Mouse (Mus musculus): ENCODE measurements at regions not wholly inside any gene's neighbourhood (a gene's known extent, or its start where the extent isn't known, plus 50 kb on each side); places are given as distances from the start of the nearest gene placed in this dataset.
A peak's percentile ranks its signal among the peaks of the same experiment; 100 is the strongest.
"Not testable (repeated sequence)": the region's sequence is repeated elsewhere in the genome, so short reads cannot be mapped to it uniquely, and the experiment has no call there.

DNA sequence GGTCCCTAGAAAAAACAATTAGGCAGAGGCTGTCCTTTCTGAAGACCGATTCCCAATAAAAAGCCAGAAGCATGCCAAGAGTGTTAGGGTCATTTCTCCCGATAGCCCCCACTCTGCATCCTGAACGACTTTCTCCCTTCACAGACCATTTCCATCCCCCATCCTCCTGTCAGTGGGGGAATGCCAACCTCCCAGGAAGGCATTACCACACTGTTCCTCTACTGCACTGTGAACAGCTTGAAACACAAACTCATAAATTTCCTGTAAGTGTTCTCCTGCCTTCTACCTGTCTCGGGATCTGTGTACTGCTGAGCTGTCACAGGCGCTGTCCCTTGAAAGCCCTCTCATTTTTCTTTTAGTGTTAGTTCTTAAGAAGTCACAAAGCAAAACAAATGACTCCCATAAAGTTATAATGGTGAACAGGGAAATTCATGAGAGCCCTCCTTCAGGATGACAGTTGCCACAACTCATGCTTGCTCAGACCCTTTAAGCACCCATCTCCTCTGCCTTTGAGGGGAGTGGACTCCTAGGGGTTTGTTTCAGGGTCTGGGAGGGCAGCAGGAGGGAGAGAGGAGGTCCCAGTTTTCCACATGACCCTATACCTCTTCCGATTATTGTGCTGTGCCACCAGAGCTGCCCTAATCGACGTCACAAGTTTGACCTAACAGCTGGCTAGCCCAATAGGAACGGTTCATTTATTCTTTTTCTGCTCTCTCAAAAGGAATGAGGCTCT is 139.9 kb downstream of the Rchy1 start:
- no peak for DNase-seq

DNA sequence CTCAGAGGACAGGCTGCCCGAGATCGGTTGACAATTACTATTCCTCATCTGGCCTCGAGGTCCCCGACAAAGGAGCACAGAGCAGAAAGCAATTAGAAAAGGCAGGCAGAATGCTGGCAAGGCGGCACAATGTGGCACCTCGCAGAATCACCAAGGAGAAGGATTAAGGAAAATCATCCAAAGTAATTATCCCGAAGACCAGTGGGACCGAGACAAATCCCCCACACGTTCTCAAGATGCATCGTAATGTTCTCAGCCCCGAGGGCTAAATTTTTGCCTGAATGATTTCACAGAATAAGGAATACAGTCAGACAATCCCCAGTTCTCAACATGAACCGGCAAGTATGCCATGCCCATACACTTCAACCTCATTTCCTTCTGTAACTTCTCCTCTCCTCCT is 144.1 kb downstream of the Rchy1 start:
- no peak for DNase-seq

DNA sequence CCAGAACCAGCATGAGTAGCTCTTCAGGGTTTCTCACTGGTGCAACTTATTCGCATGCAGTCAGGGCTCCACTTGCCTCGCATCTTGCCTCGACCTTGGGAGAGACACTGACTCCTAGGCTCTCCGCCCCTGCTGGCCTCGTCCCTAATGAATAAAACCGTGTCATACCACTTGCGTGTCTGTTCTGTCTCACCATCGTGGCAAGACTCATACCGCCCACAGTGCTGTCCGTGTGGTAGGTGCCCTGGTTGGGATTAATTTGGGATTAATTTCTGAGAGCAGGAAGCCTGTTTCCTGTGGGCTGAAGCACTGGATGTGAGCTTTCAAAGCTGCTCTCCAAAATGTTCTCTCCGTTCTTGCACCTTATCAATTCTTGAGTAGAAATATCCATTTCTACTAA is 144.7 kb downstream of the Rchy1 start:
- DNase-seq = no peak

DNA sequence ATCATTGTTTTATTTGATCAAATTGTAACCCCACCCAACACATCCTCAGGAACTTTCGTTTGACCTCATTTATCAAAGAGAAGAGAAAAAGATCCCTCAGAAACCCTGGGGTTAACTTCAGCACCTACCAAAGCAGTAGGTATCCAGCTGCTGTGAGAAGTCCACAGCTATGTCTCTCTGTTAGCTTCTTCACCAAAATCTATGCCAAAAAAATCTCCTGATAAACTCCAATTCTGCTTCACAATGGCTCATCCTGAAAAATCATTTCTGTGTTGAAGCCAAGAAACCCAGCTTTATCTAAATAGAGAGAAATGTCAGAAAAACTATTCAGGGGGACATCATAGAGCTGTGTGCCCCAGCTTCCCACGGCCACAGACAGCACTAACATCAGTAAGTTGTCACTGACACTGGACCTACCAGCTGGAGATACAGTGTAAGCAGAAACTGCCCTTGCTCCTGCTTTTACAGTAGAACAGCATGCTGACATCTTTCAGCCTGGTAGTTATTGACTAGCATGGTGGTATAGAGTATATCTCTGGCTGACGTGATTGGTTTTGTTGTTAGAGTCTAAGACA is 146.4 kb downstream of the Rchy1 start:
- DNase-seq = no peak

DNA sequence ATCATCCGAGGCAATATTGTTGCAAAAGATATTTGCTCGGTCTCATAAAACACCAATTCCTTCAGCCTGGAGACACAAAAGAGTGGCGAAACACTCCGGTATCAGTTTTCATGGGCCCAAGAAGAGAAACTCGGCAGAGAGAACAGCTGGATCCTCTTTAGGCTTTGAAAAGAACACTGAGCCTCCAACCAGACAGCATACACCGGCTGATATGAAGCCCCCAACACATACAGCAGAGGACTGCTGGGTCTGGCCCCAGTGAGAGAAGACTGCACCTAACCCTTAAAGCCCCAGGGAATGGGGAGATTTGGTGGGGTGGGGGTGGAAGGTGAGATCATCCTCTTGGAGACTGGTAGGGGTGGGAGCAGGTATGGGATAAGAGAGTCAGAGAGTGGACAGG is 147.9 kb downstream of the Rchy1 start:
- no peak for DNase-seq

DNA sequence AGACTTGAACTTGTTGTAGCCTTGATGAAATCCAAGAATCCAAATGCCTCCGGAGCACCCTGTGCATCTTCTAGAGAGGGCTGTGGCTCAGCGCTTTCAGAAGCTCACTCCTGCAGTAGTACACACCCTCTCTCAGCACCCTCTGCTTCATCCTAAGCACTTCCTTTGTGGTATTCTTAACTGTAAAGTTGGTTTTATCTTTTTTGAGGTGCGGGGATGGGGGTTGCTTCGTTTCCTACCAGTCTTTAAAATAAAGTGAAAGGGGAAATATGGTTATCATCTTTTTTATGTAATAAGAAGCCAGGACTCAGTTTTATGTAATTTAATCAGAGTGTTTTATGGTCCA is 148.5 kb downstream of the Rchy1 start:
- peak; percentile 17 for DNase-seq

DNA sequence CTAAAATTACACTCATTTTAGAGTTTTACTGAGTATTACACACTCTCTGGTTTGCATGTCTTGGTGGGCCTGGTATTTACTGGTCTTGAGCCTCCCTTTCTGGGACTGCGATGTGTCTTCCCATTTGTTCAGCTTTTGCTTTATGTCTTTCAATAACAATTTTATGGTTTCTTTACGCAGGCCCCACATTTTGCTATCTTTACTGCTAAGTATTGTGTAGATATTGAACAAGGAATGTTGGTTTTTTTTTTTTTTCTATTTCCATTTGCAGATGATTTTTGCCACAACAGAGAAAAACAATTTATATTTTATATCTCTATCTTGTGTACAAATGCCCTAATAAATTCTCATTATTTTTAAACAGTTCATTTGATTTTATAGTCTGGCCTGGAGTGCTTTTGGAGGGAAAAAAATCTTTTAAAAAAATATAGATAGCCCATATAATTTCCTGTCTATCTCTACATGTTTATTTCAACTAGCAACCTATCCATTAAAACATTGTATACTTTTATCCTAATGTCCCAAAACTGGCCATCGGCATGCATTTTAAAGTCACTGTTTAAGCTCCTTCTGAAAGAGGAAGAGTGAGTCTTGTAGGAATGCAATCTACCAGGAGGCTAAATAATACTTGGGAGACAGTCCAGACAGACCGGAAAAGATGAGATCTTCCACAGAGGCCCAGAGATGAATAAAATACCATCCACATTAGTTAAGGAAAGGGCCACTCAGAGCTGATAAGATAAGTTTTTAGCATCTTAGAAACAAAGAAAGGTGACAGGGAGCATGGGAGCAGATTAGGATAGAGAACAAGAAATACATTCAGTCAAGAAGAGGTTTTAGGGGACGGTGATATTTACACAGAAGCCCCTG is 149.1 kb downstream of the Rchy1 start:
- DNase-seq = no peak

DNA sequence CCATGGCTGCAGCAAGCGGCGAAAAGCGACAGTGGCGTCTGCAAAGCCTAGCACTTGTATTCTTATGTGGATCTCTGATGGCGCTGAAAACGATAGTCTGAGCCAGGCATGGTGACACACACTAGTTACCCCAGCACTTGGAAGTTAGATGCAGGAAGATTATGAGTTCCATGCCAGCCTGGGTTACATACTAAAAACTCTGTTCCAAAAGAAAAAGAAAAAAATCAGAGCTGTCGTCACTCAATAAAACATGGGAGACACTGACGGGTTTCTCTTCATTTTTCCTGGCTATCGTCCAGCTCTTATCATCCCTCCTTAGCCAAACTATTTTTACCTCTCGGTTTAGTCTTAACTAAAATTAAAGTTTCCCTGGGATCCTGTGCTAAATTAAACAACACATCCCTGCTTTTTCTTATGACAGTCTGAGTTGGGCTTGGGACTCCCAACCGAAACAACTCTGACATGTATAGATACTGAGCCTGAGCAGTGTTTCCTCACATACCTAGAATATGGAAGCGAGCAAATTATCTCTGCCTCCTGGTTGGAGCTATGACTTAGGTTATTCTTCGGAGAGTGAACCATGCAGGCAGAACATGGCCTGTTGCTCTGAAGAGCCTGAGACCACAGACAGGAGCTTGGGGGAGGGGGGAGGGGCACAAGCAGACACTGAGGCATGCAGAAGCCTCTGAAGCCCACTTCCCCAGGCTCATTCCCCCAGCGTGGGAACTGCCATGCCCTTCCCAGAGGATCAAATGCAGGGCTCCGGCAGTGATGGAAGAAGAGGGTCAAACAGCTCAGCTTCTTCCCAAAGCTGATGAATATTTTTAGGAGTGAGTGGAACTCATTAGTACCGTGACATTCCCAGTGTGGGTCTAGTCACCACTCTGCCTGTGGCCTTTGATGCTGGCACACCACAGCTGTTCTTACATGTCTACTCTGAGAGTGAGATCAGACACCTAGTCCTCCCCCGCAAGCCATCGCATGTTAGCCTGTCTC is 155.5 kb downstream of the Rchy1 start:
- DNase-seq = peak; percentile 6

DNA sequence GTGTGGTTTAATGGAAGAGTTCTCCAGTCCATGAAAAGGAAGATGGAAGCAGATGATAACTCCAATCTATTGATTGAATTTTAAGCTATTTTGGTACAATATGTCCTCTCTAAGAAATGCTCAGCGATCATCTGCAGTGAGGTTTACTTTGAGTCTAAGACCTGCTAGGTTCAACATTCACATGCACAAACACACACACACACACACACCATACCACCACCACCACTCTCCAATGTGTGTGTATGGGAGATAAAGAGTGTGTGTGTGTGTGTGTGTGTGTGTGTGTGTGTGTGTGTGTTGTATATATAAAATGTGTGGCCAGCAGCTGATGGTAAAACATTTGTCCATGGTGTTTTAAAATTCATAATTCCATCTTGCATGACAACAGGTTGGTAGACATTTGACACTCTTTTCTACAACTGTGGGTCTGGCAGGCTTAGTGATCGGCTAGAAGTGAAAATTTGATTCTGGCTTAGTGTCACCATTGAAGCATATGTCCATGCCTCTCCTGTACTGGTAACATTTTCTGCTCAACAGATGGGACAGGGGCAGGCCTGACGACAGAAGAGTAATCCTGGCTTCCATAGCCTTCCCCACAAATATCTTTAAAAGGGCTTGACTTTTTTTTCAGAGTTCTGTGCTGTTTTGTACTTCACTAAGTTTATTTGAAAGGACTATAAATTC is 161.4 kb downstream of the Rchy1 start:
- DNase-seq = no peak

DNA sequence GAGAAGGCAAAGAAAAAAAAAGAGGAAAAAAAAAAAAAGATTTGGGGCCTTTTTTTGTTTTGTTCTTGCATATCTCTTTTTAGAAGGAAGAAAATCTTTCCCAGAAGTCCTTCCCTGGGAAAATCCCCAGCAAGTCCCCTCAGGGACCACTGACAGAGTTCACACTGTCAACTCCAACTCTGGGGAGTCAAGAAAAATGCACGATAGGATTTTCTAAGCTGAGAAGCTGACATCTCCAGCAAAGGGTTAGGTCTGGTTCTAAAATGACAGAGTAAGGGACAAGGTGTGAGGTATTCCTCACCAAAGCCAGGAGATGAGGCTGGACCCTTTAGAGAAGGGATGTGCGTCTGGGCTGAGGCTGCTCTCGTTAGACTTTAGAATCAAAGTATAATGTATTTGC is 165.5 kb downstream of the Rchy1 start:
- no peak for DNase-seq

DNA sequence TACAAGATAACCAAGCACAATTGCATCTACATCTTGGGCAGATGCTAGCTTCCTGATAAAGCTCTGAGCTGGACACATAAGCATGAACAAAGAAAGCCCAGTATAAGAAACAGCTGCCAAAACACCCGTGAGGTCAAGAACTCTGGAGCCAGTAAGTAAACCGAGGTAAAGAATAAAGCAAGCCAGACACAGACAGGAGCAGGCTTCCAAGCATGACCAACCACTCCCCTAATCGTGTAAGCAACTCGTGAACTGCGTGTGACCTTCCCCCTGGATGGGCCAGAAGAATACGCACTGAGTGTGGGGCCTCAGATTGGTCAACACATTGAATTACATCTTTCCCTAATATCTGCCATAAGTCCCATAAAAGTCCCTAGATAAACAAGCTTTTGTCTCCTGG is 170.1 kb downstream of the Rchy1 start:
- no peak for DNase-seq

DNA sequence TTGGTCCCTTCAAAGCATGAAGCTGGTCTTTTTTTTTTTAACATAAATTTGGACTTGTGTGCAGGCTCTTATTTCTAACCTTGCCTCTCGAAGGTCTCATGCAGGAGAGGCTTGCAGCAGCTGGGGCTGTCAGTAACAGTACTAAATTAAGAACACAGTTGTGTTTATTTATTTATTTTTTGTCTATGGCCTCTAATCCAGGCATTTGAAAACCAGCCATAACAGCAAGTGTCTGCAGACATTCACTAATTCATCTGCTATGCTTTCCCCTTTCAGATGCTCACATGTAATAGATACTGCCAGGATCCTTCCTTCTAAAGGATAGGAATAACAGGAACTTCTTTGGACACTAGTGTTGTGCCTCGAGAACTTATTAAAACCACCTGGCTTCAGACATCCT is 172.5 kb downstream of the Rchy1 start:
- DNase-seq = no peak

DNA sequence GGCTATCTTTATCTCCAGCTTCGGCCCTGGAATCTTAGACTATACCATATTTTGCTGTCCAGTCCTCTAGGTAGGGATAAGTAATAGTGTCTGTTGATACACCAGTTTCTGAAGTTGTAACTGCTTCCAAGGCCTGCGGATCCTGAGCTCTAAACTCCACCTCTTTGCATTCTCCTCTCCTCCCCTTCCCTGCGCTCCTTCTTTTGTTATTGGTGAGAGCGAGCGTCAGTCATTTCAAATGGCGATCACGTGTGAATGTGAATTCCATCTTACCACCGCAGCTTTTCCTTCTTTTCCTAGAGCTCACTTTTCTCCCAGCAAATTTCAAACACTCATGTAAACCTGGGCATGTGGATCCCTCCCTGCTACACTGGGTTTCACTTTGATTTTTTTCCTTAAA is 178.9 kb downstream of the Rchy1 start:
- no peak for DNase-seq

DNA sequence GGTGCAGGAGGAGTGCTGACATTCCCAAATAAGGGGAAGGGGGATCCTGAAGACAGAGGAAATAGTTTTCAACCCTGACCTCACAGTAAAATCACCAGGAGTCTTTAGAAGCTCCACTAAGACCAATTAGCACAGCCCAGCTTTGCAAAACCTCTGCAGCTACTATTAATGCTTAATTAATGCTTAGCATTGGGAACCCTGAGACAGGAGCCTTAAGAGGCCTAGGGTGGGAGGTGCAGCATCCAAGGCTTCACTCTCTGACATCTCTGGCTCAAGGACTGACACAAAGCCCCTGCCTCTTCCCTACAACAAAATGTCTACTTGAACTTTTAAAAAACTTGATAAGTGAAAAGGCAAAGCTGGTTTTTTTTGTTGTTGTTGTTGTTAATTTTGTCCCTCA is 185.9 kb downstream of the Rchy1 start:
- no peak for DNase-seq

DNA sequence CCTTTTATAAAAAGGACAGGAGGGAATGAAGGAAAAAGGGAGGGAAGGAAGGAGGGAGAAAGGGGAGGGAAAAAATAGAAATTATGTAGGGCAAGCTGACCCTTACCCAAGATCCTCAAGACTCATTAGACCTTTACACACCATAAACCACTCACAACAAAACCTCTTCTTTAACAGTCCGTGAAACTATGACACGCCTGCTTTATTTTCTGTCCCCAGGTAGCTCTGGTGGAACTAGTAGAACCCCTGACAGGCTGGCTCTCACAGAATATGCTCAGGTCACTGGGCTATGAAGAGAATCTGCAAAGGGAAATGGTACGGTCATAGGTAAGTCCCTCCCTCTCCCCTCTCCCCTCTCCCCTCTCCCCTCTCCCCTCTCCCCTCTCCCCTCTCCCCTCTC is 188.8 kb downstream of the Rchy1 start:
- no peak for DNase-seq

DNA sequence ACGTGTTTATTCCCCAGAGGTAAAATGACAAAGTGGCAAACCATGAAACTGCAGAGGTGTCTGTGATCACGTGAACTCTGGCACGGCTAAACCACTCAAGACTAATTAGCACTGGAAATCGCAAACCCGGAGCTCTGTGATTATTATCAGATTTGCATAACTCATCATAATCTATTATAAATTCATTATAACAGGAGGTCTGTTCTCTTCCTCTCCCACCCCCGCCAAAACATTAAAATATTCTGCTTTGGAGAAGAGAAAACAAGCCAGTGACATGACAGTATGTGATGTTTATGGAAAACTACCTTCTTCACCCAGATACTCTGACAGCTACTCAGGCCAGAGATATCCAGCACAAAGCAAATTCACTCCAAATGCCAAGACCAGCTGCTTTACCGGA is 195.0 kb downstream of the Rchy1 start:
- DNase-seq = no peak

DNA sequence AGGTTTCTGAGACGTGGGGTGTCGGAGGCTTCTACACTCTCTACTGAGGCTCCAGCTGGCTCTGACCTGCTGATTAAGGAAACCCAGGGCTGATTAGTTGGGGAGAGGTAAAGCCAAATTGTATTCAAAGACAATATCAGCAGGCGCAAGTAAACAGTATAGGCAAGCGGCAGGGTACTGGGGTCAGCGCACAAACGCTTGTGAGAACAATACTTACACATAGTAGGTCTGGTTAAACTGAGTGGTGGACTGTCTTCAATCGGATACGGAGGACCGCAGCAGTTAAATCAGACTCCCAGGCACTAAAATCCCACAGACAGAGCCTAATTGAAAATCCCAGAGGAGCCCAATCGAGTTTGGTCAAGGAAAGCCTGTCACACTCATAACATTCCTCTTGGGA is 195.8 kb downstream of the Rchy1 start:
- no peak for DNase-seq

DNA sequence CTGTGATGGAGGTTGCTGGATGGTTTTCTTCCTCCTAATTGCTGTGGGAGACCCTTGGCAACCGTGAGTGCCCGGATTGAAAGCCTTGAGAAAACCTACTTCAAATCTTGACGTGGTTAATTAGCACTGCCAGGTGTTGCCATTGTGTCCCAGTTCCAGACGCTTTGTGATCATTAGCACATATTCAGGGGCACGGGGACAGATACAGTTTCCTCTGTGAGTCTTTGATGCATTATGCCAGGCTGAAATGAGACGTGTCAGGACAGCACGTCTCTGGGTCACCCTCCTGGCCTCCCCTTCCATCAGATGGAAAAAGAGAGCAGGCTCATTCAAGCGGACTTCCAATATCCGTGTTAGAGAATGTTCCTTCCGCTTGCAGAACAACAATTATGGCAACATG is 198.2 kb downstream of the Rchy1 start:
- DNase-seq = no peak

DNA sequence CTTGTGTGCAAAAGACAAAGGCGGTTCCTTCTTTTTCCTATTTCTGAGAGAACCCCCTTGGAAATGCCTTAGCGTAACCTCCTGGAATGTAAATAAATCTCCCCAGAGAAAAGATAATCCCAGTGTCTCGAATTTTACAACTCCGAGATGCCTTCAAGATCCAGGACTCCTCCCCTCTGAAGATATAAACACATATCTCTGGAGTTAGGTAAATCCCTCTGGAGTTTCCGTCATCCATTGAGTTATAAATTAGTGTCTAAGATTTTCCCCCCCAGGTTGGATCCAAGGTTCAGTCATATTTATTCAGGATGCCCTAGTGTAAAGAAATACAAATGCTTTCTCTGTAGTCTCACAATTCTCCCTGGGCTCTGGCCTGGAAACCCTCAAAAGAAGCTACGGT is 200.3 kb downstream of the Rchy1 start:
- no peak for DNase-seq

DNA sequence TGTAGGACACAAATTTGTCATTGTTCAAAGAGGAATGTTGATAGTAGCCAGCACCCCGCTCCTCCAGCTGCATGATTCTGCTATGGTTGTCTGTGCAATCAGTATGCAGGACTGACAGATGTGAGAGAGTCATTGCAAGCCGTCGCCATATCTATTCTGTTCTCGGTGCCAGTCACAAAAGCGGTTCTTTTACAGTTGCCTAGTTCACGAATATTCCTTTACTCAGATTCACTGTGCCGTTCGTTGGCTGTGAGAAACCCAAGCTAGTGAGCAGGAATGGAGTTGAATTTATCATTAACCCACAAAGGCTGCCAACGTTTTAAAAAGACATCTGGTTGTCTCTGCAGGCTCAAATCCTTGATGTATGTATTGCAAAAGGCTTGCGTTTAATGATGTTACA is 206.9 kb downstream of the Rchy1 start:
- DNase-seq = no peak

DNA sequence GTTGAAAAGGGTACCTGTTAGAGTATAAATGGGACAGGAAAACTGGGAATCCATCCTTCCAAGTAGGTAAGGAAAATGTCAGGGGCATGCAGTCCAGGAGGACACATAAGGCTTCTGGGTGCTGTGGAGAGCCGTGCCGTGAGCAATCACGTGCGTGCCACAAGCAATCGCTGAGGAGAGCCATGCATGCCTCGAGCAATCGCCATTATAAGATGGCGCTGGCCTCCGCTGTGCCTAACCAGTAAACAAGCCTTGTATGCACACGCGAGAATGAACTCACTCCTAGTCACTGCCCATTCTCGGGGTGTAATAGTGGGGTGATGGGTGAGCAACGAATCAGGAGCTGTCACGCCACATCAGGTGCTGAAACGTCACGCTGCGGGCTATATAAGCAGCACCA is 210.0 kb downstream of the Rchy1 start:
- not testable (repeated sequence) for DNase-seq

DNA sequence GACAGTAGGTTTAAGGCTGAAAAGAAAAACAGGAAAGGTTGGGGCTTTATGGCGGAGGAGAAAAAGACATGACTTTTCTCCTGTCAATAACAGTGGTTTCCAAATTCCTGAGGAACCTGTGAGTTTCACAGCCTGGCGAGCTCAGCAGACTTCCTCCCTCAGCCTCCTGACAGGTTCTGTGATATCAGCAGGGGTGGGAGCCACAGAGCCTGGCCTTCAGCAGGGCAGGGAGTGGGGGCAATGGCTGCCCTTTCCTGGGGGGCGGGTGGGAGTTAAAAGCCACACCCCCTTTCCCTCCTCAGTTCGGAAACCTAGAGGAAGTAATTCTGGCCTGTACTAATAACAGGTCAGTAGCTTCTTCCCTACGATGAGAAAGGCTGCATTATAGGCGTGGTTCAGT is 211.7 kb downstream of the Rchy1 start:
- DNase-seq = peak; percentile 21
